Mouse (Mus musculus): ENCODE measurements around the gene Tmem258. TPM values are rescaled to one million over a fixed set of nuclear protein-coding genes. Genes with fewer than 3 reads are reported as not detected.

Tmem258 gene
- total RNA-seq, 4 experiments from 2014 or later = 74.3 to 86.5 (median 83.2) TPM

DNA sequence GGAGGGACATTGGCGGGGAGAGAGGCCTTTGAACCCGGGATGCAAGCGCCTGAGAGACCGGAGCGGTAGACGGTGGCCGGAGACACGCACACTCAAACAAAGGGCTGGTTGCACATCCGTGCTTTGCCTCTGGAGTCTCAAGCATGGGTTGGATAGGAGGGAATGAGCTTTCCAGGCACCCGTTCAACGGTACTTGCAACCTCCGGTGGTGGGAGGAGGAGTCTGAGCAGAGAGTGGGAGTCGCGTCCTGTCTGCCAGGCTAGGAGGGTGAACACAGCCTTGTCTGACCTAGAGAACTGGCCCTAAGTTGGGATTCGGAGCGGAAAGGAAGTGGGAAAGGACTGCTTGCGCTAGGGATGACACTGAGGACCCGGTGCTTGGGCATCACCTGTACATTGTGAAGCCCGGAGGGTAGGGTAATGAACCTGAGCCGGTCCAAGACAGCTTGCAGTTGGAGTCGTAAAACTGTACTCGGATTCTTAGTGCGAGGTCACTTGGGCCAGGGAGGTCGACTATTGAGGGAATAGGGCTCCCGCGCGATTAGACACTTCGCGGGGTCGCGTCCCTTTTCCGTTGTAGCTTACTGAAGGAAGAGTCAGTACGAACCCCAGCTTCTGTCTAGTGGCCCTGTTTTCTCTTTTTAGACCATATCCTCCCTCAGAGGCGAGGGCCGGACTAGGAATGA, 20.4 kb upstream of the Tmem258 start:
- DNase-seq (ENCODE audit: low spot score in 2 of 2) = peak in 1 of 2 experiments; percentile 24

DNA sequence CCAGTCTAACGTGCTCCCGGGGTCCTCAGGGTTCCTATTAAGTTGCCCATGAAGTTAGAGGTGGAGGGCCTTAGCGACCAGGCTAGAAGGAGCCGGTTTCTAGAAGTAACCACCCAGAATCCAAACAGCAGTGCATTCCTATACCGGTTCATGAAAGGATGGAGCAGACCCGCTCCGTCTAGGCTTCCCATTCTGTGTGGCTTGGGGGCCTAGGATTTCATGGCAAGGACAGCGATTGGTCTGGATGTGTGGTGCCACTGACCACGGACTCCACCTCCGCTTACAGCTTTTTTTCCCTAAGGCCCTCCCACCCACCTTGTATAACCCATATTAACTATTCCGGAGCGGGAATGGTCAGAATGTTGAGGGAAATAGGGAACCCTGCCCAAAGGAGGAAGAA, 19.7 kb upstream of the Tmem258 start:
- DNase-seq (ENCODE audit: low spot score in 2 of 2) = no peak

DNA sequence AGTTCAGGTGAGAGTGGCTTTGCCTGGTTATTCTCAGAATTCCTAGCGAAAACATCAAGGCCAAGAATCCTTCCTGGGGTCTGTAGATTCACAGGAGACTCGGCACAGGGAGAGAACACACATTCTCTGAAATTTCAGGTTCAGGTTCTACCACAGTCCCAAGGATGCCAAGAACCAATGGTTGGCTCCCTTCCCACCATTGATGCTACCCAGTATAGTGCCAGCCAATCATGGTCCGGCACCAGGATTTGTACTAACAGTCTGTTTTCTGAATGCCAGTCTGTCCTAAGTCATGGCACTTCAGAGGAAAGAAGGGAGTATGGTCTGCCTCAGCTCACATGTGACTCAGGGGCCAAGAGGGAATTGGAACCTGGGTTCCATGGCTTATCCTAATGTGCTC, 17.9 kb upstream of the Tmem258 start:
- DNase-seq (ENCODE audit: low spot score in 2 of 2) = no peak

DNA sequence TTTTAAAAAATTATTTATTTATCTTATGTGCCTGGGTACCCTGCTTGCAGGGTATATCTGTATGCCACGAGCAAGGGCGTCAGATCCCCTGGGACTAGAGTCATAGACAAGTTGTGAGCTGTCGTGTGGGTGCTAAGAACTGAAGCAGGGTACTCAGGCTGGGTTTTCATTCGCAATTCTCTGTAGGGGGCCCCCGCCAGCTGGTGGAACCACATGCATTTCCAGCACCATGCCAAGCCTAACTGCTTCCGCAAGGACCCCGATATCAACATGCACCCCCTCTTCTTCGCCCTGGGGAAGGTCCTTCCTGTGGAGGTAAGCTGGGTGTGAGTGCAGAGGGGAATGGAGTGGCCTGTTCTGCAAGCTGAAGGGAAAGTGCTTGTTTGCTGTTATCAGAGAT, 17.2 kb upstream of the Tmem258 start:
- no peak for DNase-seq (ENCODE audit: low spot score in 2 of 2)

DNA sequence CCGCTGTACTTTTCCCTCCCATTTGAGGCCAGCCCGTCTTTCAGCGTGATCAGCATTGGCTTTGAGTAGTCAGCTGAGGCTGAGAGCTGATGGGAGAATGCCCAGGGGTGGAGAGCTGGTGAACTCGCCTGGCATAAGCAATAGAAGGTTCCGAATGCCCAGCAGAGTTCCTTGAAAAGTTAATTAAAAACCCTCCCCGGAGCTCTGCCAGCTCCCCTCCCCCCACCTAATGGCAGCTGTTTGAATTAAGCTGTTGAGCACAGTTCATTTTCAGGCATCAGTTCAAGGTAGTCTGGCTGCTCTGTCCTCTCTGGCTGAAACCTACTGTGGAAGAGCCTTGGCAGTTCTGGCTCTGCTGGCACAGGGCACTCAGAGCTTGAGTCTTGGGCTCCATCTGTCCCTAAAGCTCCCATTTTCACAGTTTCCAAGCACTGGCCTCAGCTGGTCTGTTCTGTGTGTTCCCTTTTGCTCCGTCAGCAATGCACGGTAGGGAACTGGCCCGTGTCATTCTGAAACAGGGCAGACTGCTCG, 15.5 kb upstream of the Tmem258 start:
- no peak for DNase-seq (ENCODE audit: low spot score in 2 of 2)

DNA sequence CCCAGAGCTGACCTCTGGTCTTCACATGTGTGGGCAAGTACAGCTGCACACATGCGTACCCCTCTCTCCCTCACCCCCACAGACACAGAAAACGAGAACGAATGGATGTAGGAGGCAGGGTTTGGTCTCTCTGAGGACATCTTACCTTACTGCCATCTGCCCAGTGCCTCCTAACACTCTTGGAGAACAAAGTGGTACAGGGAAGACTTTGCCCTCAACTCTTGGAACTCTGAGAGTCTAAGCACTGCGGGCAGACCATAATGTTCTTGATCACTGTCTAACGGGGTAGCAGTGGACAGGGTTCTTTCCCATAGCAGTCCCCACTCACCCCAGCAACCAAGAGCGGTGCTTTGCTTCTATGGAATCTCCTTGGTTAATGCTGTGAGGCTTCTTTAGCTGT, 14.8 kb upstream of the Tmem258 start:
- no peak for DNase-seq (ENCODE audit: low spot score in 2 of 2)

DNA sequence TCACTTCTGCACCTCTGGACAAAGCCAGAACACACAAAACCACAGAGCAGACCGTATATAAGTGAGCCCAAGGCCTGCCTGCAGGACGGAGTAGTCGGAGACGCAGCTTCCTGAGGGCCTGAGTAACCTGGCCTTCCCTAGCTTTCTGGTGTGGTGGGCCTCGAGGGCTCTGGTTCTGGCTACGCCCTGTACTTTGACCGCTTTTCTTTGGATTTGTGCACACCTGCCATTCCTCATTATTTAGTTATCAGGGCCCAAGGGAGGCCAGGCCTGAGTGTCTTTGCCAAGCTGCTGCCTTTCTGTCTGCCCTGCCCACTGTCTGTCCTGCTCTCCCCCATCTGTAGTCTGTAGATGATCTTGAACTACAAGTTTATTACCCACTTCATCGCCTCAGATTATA, 13.9 kb upstream of the Tmem258 start:
- DNase-seq (ENCODE audit: low spot score in 2 of 2) = no peak

DNA sequence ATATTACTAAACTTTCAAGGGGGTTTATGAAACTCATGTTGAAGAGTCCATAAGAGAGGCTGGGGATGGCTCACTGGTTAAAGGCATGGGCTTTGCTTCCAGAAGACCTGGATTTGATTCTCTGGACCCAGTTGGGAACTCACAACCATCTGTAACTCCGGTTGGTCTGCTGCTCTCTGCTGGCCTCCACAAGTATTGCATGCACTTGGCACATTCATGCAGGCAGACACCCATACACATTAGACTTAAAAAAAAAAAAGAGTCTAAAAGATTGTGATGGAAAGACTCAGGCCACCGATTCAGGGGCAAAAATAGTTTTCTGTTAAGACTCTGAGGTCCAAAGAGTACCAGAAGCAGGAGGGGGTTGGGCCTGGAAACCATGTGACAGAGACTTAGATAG, 13.0 kb upstream of the Tmem258 start:
- DNase-seq (ENCODE audit: low spot score in 2 of 2) = peak; percentile 29 to 45

DNA sequence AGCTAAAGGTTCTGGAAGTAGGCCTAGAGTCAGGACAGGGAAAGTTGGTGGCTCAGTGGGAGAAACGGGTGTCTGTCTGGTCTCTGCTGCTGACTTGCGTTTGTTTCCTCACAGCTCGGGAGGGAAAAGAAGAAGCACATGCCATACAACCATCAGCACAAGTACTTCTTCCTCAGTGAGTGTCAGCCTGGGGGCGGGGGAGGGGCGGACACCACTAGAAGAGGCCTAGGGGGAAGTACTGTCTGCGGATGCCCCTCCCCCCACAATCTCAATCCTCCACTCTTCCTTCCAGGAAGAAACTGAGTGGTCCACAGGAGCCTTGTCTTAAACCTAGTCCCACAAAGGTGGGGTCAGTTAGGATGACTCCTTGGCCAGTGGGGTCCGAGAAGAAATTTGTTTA, 12.5 kb upstream of the Tmem258 start:
- no peak for DNase-seq (ENCODE audit: low spot score in 2 of 2)

DNA sequence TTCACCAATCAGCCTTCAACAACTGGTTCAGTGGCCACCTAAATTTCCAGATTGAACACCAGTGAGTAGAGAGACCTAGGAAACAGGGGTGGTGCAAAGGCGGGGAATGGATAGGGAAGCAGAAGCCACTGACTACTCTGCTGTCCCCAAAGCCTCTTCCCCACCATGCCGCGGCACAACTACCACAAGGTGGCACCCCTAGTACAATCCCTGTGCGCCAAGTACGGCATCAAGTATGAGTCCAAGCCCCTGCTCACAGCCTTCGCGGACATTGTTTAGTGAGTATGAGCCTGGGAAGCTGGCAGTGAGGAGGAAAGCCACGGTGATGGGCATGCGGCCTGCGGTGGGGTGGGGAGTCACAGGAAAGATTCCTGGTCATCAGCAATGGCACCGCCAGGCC, 9.5 kb upstream of the Tmem258 start:
- no peak for DNase-seq (ENCODE audit: low spot score in 2 of 2)

DNA sequence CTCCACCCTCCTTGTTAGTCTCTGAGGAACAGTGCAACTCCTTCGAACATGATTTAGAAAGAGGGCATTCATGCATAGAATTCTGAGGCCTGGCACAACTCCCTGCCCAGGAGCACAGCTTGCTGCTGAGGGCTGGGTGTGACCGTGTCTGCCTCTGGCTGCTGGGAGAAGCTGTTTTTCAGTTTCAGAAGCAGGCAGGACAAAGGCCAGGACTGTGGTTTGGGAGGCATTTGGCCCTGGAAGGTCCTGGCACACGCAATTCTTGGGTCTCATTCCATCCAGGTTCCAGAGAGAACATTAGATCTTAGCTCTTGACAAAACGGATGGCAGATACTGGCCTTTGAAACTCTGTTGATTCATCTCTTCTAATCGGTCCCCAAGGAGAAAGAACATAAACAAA, 8.6 kb upstream of the Tmem258 start:
- no peak for DNase-seq (ENCODE audit: low spot score in 2 of 2)

DNA sequence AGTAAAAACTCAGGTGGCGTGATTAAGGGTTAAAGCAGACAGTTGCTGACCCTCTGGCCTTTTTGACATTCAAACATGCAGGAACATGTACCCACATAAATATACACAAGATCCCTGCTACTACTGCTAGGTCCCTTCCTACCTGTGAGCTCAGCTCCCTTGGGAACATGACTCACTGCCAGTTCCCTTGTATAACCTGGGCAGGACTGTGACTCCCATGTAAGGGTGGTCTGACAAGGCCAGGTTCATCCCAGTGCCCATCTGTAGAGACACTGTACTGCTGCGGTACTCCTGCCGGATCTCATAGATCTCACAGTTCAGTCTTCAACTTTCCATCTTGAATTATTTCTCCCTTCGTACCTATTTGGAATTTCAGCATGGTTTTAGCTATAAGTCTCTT, 6.7 kb upstream of the Tmem258 start:
- DNase-seq (ENCODE audit: low spot score in 2 of 2) = no peak

DNA sequence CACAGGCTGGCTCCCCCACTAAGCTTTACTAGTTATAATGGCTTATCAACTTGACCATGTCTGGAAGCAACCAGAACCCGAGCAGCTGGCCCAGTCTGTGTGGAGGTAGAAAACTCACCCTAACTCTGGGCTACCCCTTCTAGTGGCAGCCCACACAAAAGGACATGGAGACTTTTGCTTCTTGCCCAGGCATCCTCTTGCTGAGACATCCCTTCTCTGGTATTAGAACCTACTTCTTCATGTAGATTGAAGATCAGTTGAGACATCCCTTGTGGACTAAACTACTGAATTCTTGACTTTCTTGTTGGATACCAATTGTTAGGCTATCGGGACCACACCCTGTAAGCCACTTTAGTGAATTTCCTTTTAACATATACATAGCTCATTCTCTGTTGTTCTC, 5.5 kb upstream of the Tmem258 start:
- no peak for DNase-seq (ENCODE audit: low spot score in 2 of 2)

DNA sequence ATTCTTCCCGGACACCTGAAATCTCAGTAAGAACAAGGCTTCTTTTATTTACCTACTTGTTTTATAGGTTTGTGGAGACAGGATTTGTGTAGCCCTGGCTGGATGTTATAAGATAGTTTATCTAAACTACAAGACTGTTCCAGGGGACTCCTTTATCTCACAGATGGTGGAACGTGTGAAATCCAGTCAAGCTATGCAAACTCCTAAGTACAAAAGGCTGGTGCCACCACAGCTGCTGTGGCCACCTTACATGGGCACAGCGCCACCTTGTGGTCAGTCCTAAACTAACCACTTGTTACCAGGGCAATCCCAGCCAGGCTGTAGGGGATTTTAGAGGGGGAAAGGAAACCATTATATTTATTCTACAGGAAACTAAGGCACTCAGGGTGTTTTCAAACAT, 5.1 kb upstream of the Tmem258 start:
- DNase-seq (ENCODE audit: low spot score in 2 of 2) = peak in 1 of 2 experiments; percentile 39

DNA sequence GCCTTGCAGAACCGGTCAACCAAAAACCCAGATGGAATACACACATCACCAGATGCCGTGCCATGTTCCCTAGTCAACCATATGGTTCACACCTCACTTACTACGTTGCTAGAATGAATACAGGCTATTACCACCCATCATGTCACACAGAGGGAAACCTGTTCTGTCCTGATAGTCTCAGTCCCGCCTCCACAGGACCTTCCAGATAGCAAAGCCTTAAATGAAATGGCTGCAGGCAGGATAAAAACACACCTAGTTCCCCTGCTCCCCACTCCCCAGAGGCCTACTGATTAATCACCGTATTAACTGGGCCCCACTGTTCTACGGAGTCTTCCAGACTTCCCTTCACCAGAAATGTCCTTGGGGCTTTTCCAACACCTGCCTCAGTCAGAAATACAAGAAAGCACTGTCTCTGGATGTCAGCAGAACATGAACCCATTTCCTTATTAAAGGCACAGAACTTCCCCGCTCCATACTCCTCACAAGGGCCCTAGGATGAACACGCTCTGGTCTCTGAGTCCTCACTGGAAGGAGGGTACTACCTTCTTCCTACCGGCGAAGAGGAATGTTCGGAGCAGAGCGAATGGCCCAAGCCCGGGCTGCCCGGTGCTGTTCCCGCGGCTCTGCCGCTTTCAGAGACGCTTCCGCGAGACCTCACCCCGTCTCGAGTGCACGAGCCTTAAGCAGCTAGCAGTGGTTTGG, 517 bp upstream of the Tmem258 start:
- DNase-seq (ENCODE audit: low spot score in 2 of 2) = no peak

DNA sequence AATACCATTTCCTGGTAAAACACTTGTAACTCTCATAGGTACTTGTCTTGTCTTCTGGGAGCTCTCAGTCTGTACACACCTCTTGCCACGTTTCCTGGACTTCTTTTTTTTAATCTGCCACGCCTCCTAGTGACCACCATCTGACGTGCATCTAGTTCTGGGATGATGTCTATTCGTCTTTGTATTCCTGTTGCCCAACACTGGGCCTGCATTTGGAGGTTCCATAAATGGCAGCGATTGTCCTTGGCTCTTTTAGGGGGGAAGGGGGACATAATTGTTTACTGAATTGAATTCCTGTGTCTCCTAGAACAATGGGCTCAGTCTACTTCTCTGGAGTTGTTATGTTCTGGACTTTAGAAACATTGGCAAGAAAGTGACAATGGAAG, 795 bp downstream of the Tmem258 start:
- DNase-seq (ENCODE audit: low spot score in 2 of 2) = no peak

DNA sequence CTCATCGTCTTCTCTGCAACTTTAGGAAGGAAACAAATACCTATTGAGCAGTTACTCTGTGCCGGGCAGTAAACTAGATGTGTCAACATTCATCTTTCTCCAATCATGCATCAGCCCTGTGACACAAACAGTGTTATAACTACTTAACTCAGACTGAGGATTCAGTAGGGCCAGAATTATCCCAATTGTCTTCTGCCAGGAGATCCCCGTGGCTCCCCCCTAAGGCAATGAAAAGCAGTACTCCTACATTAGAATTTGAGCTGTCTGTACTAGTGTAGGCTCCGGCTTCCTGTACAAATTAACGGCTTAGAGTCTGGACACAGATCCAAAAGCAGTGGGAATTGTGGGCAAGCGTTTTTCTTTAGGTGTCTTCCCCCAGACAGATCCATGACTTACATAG, 1.2 kb downstream of the Tmem258 start:
- DNase-seq (ENCODE audit: low spot score in 2 of 2) = no peak

DNA sequence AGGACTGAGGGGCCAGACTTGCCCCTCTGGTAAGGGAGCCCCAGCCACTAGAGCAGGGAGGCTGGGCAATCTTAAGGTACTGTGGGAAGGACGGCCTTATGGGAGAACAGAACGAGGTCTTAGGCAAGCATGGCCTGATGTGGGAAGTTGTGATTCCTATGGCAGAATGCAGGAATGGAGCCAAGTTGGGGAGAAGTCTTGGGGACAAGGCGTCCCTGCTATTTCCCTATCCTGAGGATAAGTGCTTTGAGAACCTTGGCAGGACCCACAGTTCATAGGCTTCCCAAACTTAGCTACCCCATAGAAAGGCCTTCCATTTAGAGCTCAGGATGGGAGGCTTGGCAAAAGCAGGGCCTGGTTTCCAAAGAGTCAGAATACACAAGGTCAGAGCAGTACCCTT, 5.0 kb downstream of the Tmem258 start:
- no peak for DNase-seq (ENCODE audit: low spot score in 2 of 2)

DNA sequence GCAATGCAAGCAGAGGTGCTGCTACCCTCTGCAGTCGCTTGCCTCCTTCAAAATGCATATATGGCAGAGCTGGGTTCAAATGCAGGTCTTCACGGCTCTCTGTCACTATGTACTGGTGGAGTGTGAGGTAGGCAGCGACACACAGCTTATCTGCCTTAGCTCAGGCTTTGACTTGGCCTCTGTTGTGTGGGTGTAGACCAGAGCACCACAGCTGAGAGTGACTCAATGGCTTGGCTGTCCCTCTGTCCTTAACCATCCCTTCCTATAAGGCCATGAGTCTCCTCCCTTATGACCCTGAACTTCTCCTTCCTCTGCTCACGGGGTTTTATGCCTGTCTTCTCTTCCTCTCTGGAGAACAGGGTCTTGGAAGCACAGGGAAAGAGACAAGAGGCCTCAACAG, 7.1 kb downstream of the Tmem258 start:
- no peak for DNase-seq (ENCODE audit: low spot score in 2 of 2)

DNA sequence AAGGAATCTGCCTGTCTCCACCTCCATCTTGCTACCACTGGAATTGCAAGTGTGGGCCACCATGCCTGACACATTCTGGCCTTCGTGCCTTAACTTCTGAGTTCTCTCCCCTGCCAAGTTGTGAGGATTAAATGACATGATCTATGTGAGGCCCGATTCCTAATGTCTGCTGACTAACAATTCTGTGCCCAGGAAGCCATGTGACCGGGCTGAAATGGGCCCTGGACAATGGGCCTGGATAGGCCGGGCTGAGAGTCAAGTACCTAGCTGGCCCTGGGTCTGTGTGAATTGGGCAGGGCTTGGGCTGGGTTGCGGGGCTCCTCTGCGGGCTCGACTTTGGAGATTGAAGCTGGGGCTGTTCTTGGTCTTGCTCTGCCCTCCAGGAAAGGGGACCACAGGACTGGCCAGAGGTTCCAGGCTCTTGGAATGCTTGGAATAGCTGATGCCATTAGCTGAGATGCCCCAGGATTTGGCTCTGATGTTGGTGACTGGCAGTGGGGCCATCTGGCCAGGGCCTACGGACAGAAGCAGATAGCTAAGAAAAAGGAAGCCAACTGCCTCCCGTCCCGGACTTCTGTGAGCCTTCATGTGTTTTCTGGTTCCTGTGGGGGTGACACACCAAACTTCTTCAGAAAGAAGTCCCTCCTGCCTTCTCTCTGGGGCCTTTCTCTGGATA, 10.1 kb downstream of the Tmem258 start:
- DNase-seq (ENCODE audit: low spot score in 2 of 2) = no peak

DNA sequence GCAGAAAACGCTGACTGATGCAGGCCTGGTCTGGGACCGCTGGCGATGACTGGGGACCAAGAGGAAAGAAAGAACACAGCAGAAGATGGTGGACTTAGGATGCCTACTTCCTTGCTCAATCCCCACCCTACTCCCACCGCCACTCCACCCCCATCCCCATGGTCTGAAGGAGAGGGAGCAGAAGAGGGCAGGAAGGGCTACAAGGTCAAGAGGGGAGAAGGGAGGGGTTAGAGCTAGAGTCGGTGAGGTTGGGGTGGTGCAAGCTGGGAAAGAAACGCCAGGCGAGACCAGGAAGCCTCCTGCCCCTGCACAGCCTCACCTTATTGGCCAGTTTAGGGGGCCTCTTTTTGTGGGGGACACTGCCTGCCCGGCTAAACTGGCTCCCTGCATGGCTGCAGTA, 12.3 kb downstream of the Tmem258 start:
- DNase-seq (ENCODE audit: low spot score in 2 of 2) = no peak

DNA sequence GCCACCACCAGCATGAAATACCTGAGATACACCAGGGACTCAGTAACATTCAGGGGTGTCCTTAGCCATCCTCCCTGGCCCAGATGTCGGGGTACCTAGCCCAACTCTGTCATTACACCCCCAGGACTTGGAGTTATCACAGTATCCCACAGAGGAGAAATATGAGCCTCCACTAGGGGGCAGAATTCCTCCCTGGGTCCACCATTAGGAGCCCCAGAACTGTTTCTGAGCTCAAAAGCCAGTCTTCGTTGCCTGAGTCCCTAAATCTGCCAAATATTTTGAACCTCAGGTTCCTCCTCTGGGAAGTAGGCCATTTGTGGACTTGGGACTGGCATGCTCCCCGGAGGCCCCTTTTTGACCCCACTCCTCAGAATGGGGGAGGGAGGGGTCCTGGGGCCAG, 15.3 kb downstream of the Tmem258 start:
- DNase-seq (ENCODE audit: low spot score in 2 of 2) = no peak

DNA sequence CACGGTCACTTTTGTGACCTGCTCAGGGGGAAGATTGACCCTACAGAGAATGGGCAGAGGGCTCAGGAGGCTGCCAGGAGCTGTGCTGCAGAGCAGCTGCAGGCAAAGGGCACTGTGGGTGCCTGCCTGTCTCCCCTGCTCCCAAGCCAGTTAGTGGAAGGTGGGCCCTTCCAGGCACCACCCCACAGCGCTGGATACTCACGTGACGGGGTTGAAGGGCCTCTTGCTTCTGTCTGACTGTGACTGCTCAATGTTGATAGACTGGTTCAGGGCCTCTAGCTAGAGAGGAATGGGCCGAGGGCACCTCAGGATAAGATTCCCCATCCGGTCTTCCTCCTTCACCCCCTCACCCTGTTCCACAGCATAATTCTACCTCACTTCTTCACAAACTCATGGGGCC, 15.8 kb downstream of the Tmem258 start:
- no peak for DNase-seq (ENCODE audit: low spot score in 2 of 2)
